Mouse (Mus musculus): ENCODE data around the gene H2-Ob. TPM values are rescaled to one million over a fixed set of nuclear protein-coding genes. Genes with fewer than 3 reads are reported as not detected.
A peak's percentile ranks its signal among the peaks of the same experiment; 100 is the strongest.

Gene H2-Ob
- polyA plus RNA-seq, 1 experiment from 2014 or later: 0.35 TPM

GRCm38 (mm10) chr17:34199050-34199619 lies 39.6 kb upstream of the H2-Ob start:
- H3K27ac ChIP-seq (ENCODE audit: low read length): no peak overlapping the region
- H3K36me3 ChIP-seq (ENCODE audit: control insufficient read depth, insufficient read depth, low read length): no peaks in the 10 kb centered on the region
- H3K4me3 ChIP-seq (ENCODE audit: low read length): no peak overlapping the region
- no peak for ATAC-seq (ENCODE audit: low read depth)
- WGBS: 60% methylated on average over 12 of the region's 12 CpGs
- H3K27me3 ChIP-seq (ENCODE audit: control insufficient read depth, insufficient read depth, low read depth, low read length): peaks cover 30% of the 10 kb centered on the region
- H3K4me1 ChIP-seq (replicated peaks; ENCODE audit: control insufficient read depth, insufficient read depth, low read length): peaks cover 6% of the 10 kb centered on the region; the same call in 1 of the 2 replicates
- H3K9ac ChIP-seq (ENCODE audit: low read length): no peak overlapping the region
- H3K9me3 ChIP-seq (ENCODE audit: control insufficient read depth, low read length): no peaks in the 10 kb centered on the region
- H3K4me2 ChIP-seq (ENCODE audit: low read depth, low read length): no peak overlapping the region

- Histone ChIP-seq H3K27ac (ENCODE audit: low read length) (no peak overlapping the region), H3K9me3 (ENCODE audit: control insufficient read depth, low read length) (no peaks in the 10 kb centered on the region), H3K36me3 (ENCODE audit: control insufficient read depth, insufficient read depth, low read length) (no peaks in the 10 kb centered on the region), H3K4me2 (ENCODE audit: low read depth, low read length) (no peak overlapping the region), H3K4me1 (replicated peaks; ENCODE audit: control insufficient read depth, insufficient read depth, low read length) (peaks cover 8% of the 10 kb centered on the region), H3K27me3 (ENCODE audit: control insufficient read depth, insufficient read depth, low read depth, low read length) (peaks cover 24% of the 10 kb centered on the region), H3K4me3 (ENCODE audit: low read length) (no peak overlapping the region), H3K9ac (ENCODE audit: low read length) (no peak overlapping the region)
- 83% methylated on average over 10 of the region's 10 CpGs for WGBS
- ATAC-seq (ENCODE audit: low read depth): no peak
These were observed 38.7 kb upstream of the H2-Ob start for GRCm38 (mm10) chr17:34200047-34200446.

GRCm38 (mm10) chr17:34200772-34201505 lies 37.8 kb upstream of the H2-Ob start:
- no peak overlapping the region for H3K4me3 ChIP-seq (ENCODE audit: low read length)
- H3K4me2 ChIP-seq (ENCODE audit: low read depth, low read length): no peak overlapping the region
- peaks cover 16% of the 10 kb centered on the region for H3K4me1 ChIP-seq (replicated peaks; ENCODE audit: control insufficient read depth, insufficient read depth, low read length)
- WGBS: 82% methylated on average over 16 of the region's 16 CpGs
- no peaks in the 10 kb centered on the region for H3K36me3 ChIP-seq (ENCODE audit: control insufficient read depth, insufficient read depth, low read length)
- no peak for ATAC-seq (ENCODE audit: low read depth)
- no peak overlapping the region for H3K9ac ChIP-seq (ENCODE audit: low read length)
- H3K27me3 ChIP-seq (ENCODE audit: control insufficient read depth, insufficient read depth, low read depth, low read length): peaks cover 23% of the 10 kb centered on the region
- no peaks in the 10 kb centered on the region for H3K9me3 ChIP-seq (ENCODE audit: control insufficient read depth, low read length)
- H3K27ac ChIP-seq (ENCODE audit: low read length): no peak overlapping the region

GRCm38 (mm10) chr17:34201506-34202055 lies 37.1 kb upstream of the H2-Ob start:
- 60% methylated on average over 7 of the region's 7 CpGs for WGBS
- Histone ChIP-seq H3K27me3 (ENCODE audit: control insufficient read depth, insufficient read depth, low read depth, low read length) (peaks cover 17% of the 10 kb centered on the region), H3K9ac (ENCODE audit: low read length) (no peak overlapping the region), H3K27ac (ENCODE audit: low read length) (no peak overlapping the region), H3K9me3 (ENCODE audit: control insufficient read depth, low read length) (no peaks in the 10 kb centered on the region), H3K4me1 (replicated peaks; ENCODE audit: control insufficient read depth, insufficient read depth, low read length) (peaks cover 16% of the 10 kb centered on the region), H3K4me2 (ENCODE audit: low read depth, low read length) (no peak overlapping the region), H3K4me3 (ENCODE audit: low read length) (no peak overlapping the region), H3K36me3 (ENCODE audit: control insufficient read depth, insufficient read depth, low read length) (no peaks in the 10 kb centered on the region)
- no peak for ATAC-seq (ENCODE audit: low read depth)

- peaks cover 6% of the 10 kb centered on the region for H3K27me3 ChIP-seq (ENCODE audit: control insufficient read depth, insufficient read depth, low read depth, low read length)
These were observed 35.8 kb upstream of the H2-Ob start for GRCm38 (mm10) chr17:34202760-34203442.

GRCm38 (mm10) chr17:34203444-34203843 lies 35.3 kb upstream of the H2-Ob start, which contains the start of gene Tap2:
Tap2 (plus strand) TSS chr17:34203527.
- H3K27ac ChIP-seq (ENCODE audit: low read length): peak within 1 kb of the TSS; percentile 30; the same call in 1 of the 2 replicates
- ATAC-seq (ENCODE audit: low read depth): no peak
- H3K9me3 ChIP-seq (ENCODE audit: control insufficient read depth, low read length): no peaks in the 10 kb centered on the region
- no peaks in the 10 kb centered on the region for H3K36me3 ChIP-seq (ENCODE audit: control insufficient read depth, insufficient read depth, low read length)
- H3K27me3 ChIP-seq (ENCODE audit: control insufficient read depth, insufficient read depth, low read depth, low read length): peaks cover 6% of the 10 kb centered on the region
- H3K4me1 ChIP-seq (replicated peaks; ENCODE audit: control insufficient read depth, insufficient read depth, low read length): peaks cover 11% of the 10 kb centered on the region
- peak within 1 kb of the TSS; percentile 71 for H3K4me3 ChIP-seq (ENCODE audit: low read length)
- WGBS: 71% methylated on average over 5 of the region's 5 CpGs
- H3K4me2 ChIP-seq (ENCODE audit: low read depth, low read length): peak within 1 kb of the TSS; percentile 97
- H3K9ac ChIP-seq (ENCODE audit: low read length): peak within 1 kb of the TSS; percentile 77

More at GRCm38 (mm10) chr17:34202760-34203442, 35.8 kb upstream of the H2-Ob start:
- H3K36me3 ChIP-seq (ENCODE audit: control insufficient read depth, insufficient read depth, low read length): no peaks in the 10 kb centered on the region
- no peak overlapping the region for H3K9ac ChIP-seq (ENCODE audit: low read length)
- peaks cover 15% of the 10 kb centered on the region for H3K4me1 ChIP-seq (replicated peaks; ENCODE audit: control insufficient read depth, insufficient read depth, low read length)
- H3K27ac ChIP-seq (ENCODE audit: low read length): no peak overlapping the region
- 76% methylated on average over 4 of the region's 4 CpGs for WGBS
- H3K9me3 ChIP-seq (ENCODE audit: control insufficient read depth, low read length): no peaks in the 10 kb centered on the region
- ATAC-seq (ENCODE audit: low read depth): no peak
- H3K4me3 ChIP-seq (ENCODE audit: low read length): no peak overlapping the region
- H3K4me2 ChIP-seq (ENCODE audit: low read depth, low read length): no peak overlapping the region

- H3K4me3 ChIP-seq (ENCODE audit: low read length): peak overlapping the region; percentile 71
- peak; percentile 77 for ATAC-seq (ENCODE audit: low read depth)
- peaks cover under 1% of the 10 kb centered on the region; the same call in 1 of the 2 replicates for H3K9me3 ChIP-seq (ENCODE audit: control insufficient read depth, low read length)
- H3K4me1 ChIP-seq (replicated peaks; ENCODE audit: control insufficient read depth, insufficient read depth, low read length): peaks cover 11% of the 10 kb centered on the region
- H3K27me3 ChIP-seq (ENCODE audit: control insufficient read depth, insufficient read depth, low read depth, low read length): no peaks in the 10 kb centered on the region; the same call in 1 of the 2 replicates
- H3K4me2 ChIP-seq (ENCODE audit: low read depth, low read length): peak overlapping the region; percentile 97
- peak overlapping the region; percentile 30; the same call in 1 of the 2 replicates for H3K27ac ChIP-seq (ENCODE audit: low read length)
- no peaks in the 10 kb centered on the region for H3K36me3 ChIP-seq (ENCODE audit: control insufficient read depth, insufficient read depth, low read length)
- WGBS: 1% methylated on average over 44 of the region's 44 CpGs
- H3K9ac ChIP-seq (ENCODE audit: low read length): peak overlapping the region; percentile 77
These were observed 34.2 kb upstream of the H2-Ob start for GRCm38 (mm10) chr17:34204303-34205010.

- peak overlapping the region; percentile 77 for H3K9ac ChIP-seq (ENCODE audit: low read length)
- no peaks in the 10 kb centered on the region for H3K36me3 ChIP-seq (ENCODE audit: control insufficient read depth, insufficient read depth, low read length)
- peak overlapping the region; percentile 71 for H3K4me3 ChIP-seq (ENCODE audit: low read length)
- peaks cover 11% of the 10 kb centered on the region for H3K4me1 ChIP-seq (replicated peaks; ENCODE audit: control insufficient read depth, insufficient read depth, low read length)
- peak; percentile 37 for ATAC-seq (ENCODE audit: low read depth)
- WGBS: 12% methylated on average over 18 of the region's 18 CpGs
- H3K27me3 ChIP-seq (ENCODE audit: control insufficient read depth, insufficient read depth, low read depth, low read length): no peaks in the 10 kb centered on the region; the same call in 1 of the 2 replicates
- H3K27ac ChIP-seq (ENCODE audit: low read length): no peak overlapping the region
- peak overlapping the region; percentile 97 for H3K4me2 ChIP-seq (ENCODE audit: low read depth, low read length)
- H3K9me3 ChIP-seq (ENCODE audit: control insufficient read depth, low read length): peaks cover 6% of the 10 kb centered on the region
These were observed 33.5 kb upstream of the H2-Ob start for GRCm38 (mm10) chr17:34205021-34205745.

Data from lung, embryonic 16.5 days (tissue).